Mouse (Mus musculus) embryonic facial prominence, embryonic 11.5 days (tissue): ENCODE measurements at regions not wholly inside any gene's neighbourhood (a gene's known extent, or its start where the extent isn't known, plus 50 kb on each side); places are given as distances from the start of the nearest gene placed in this dataset.
A peak's percentile ranks its signal among the peaks of the same experiment; 100 is the strongest.

Source experiments
- ATAC-seq: fragments of 200-750 bp; cut with Nextera tagmentation; replicated peaks from 2 replicates; pipeline ENCODE4 v1.8.0; 2017; ENCODE audit warnings: low read depth; ENCODE audit not compliant: insufficient number of reproducible peaks, low FRiP score, low TSS enrichment
- DNase-seq: peaks from one replicate; pipeline ENCODE4 v3.0.0-alpha.2; 2015; ENCODE audit warnings: low spot score
- H3K27ac ChIP-seq: fragments of 300-500 bp; sonication (generic); replicated peaks from 2 replicates; pipeline ENCODE4 v1.5.1; 2014; ENCODE audit warnings: mild to moderate bottlenecking, low read depth, low read length, control low read depth
- H3K27me3 ChIP-seq: fragments of 300-500 bp; sonication (generic); 2 replicates; pipeline ENCODE4 v1.6.1; 2014; ENCODE audit warnings: mild to moderate bottlenecking, low read length, moderate library complexity, mixed read lengths; ENCODE audit not compliant: control insufficient read depth, insufficient read depth
- H3K36me3 ChIP-seq: fragments of 300-500 bp; sonication (generic); replicated peaks from 2 replicates; pipeline ENCODE4 v1.6.1; 2014; ENCODE audit warnings: low read depth, mild to moderate bottlenecking, low read length, moderate library complexity, mixed read lengths; ENCODE audit not compliant: control insufficient read depth, insufficient read depth
- H3K4me1 ChIP-seq: fragments of 300-500 bp; sonication (generic); 2 replicates; pipeline ENCODE4 v1.6.1; 2014; ENCODE audit warnings: low read length, mixed read lengths; ENCODE audit not compliant: control insufficient read depth, insufficient read depth
- H3K4me2 ChIP-seq: fragments of 300-500 bp; sonication (generic); 2 replicates; pipeline ENCODE4 v1.6.1; 2014; ENCODE audit warnings: low read depth, mild to moderate bottlenecking, control low read depth, low read length, moderate library complexity
- H3K4me3 ChIP-seq: fragments of 300-500 bp; sonication (generic); 2 replicates; pipeline ENCODE4 v1.5.1; 2014; ENCODE audit warnings: low read depth, low read length, control low read depth
- H3K9ac ChIP-seq: fragments of 300-500 bp; sonication (generic); replicated peaks from 2 replicates; pipeline ENCODE4 v1.6.1; 2014; ENCODE audit warnings: mild to moderate bottlenecking, control low read depth, low read length
- H3K9me3 ChIP-seq: fragments of 300-500 bp; sonication (generic); replicated peaks from 2 replicates; pipeline ENCODE4 v1.6.1; 2016; ENCODE audit warnings: mild to moderate bottlenecking, low read length, inconsistent platforms, mixed read lengths; ENCODE audit not compliant: control insufficient read depth
- WGBS: fragments of 180-500 bp; shearing (Covaris S2); extraction: QIAGEN DNeasy Blood & Tissue Kit; methylation state at CpG from one replicate; pipeline ENCODE4 v1.1.7; 2014; 5-methylcytosine and 5-hydroxymethylcytosine counted together

GRCm38 (mm10) chr16:26302045-26302444, 69.6 kb downstream of the Cldn1 start:
- no peaks in the 10 kb centered on the region for H3K27me3 ChIP-seq
- no peak overlapping the region for H3K4me3 ChIP-seq
- no peak overlapping the region for H3K4me2 ChIP-seq
- H3K27ac ChIP-seq, result no peak overlapping the region
- H3K9me3 ChIP-seq, result no peaks in the 10 kb centered on the region
- no peaks in the 10 kb centered on the region for H3K4me1 ChIP-seq
- no peak for DNase-seq
- no peaks in the 10 kb centered on the region for H3K36me3 ChIP-seq
- ATAC-seq, result no peak
- no peak overlapping the region for H3K9ac ChIP-seq
- 73% methylated on average over 2 of the region's 2 CpGs for WGBS

- no peaks in the 10 kb centered on the region for H3K36me3 ChIP-seq
- ATAC-seq, result no peak
- no peaks in the 10 kb centered on the region for H3K9me3 ChIP-seq
- H3K27me3 ChIP-seq, result no peaks in the 10 kb centered on the region
- no peak overlapping the region for H3K27ac ChIP-seq
- H3K9ac ChIP-seq, result no peak overlapping the region
- H3K4me1 ChIP-seq, result no peaks in the 10 kb centered on the region
- no peak overlapping the region for H3K4me2 ChIP-seq
- WGBS, result 68% methylated on average over 2 of the region's 2 CpGs
- H3K4me3 ChIP-seq, result no peak overlapping the region
- DNase-seq, result no peak
Observed at GRCm38 (mm10) chr16:26291692-26292091, 79.9 kb downstream of the Cldn1 start.

DNA sequence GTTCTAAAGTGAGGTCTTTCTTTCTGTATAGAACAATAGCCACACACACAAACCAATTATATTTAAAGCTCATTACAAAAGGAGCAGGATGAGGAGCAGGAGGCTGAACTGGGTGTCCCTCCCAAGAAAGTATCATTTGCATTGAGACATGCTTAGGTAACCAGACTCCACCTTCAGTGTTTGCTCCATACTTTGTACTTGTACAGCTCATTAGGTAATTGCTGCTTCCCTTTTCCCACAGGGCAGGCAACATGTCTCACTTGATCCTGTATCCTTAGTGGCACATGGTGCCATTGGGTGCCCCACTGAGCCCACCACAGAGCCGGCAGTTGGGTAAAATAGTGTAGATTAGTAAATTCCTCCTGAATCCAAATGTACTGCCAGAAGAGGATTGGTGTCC, 86.0 kb downstream of the Cldn1 start:
- DNase-seq (no peak), ATAC-seq (no peak)
- Histone ChIP-seq H3K9ac (no peak overlapping the region), H3K4me3 (no peak overlapping the region), H3K27ac (no peak overlapping the region), H3K36me3 (no peaks in the 10 kb centered on the region), H3K27me3 (no peaks in the 10 kb centered on the region), H3K4me2 (no peak overlapping the region), H3K4me1 (no peaks in the 10 kb centered on the region), H3K9me3 (no peaks in the 10 kb centered on the region)
- 84% methylated on average over 1 of the region's 1 CpGs for WGBS

GRCm38 (mm10) chr16:26284713-26285112, 86.9 kb downstream of the Cldn1 start:
- ATAC-seq (no peak), DNase-seq (no peak)
- no peaks in the 10 kb centered on the region for H3K4me1 ChIP-seq
- H3K9ac ChIP-seq, result no peak overlapping the region
- no peak overlapping the region for H3K27ac ChIP-seq
- H3K4me3 ChIP-seq, result no peak overlapping the region
- no peaks in the 10 kb centered on the region for H3K9me3 ChIP-seq
- no peaks in the 10 kb centered on the region for H3K27me3 ChIP-seq
- H3K4me2 ChIP-seq, result no peak overlapping the region
- no peaks in the 10 kb centered on the region for H3K36me3 ChIP-seq
- whole genome bisulfite sequencing, result 86% methylated on average over 6 of the region's 6 CpGs

GRCm38 (mm10) chr16:26282418-26282817, 89.2 kb downstream of the Cldn1 start:
- H3K9me3 ChIP-seq, result no peaks in the 10 kb centered on the region
- H3K27ac ChIP-seq, result no peak overlapping the region
- H3K36me3 ChIP-seq, result no peaks in the 10 kb centered on the region
- no peak overlapping the region for H3K4me2 ChIP-seq
- no peak overlapping the region for H3K9ac ChIP-seq
- WGBS, result 36% methylated on average over 1 of the region's 1 CpGs
- no peaks in the 10 kb centered on the region for H3K4me1 ChIP-seq
- H3K27me3 ChIP-seq, result no peaks in the 10 kb centered on the region
- DNase-seq, result no peak
- no peak for ATAC-seq
- no peak overlapping the region for H3K4me3 ChIP-seq

GRCm38 (mm10) chr16:26281496-26281895, 90.1 kb downstream of the Cldn1 start:
- no peak overlapping the region for H3K4me2 ChIP-seq
- no peaks in the 10 kb centered on the region for H3K36me3 ChIP-seq
- H3K27me3 ChIP-seq, result no peaks in the 10 kb centered on the region
- ATAC-seq (no peak), DNase-seq (no peak)
- 82% methylated on average over 2 of the region's 2 CpGs for WGBS
- no peak overlapping the region for H3K4me3 ChIP-seq
- H3K27ac ChIP-seq, result no peak overlapping the region
- H3K4me1 ChIP-seq, result no peaks in the 10 kb centered on the region
- H3K9ac ChIP-seq, result no peak overlapping the region
- H3K9me3 ChIP-seq, result no peaks in the 10 kb centered on the region

DNA sequence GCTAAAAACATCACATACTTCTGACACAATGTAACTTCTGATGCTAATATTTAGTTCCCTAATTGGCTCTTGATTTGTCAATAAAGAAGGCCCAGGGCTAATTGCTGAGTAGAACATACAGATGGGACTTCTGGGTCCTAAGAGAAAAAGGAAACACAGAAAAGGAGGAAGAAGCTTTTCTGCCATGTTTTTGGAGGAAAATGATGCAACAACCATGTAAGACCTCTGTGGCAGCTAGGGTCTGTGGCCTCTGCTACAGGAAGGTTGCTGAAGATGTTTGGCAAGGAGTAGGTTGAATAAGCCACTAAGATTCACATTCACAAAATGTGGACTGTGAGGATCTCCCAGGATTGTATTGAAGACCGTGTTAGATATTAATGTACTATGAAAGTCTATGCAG, 94.9 kb downstream of the Cldn1 start:
- Histone ChIP-seq H3K9me3 (no peaks in the 10 kb centered on the region), H3K4me3 (no peak overlapping the region), H3K4me1 (no peaks in the 10 kb centered on the region), H3K36me3 (no peaks in the 10 kb centered on the region), H3K9ac (no peak overlapping the region), H3K27me3 (no peaks in the 10 kb centered on the region), H3K27ac (no peak overlapping the region), H3K4me2 (no peak overlapping the region)
- DNase-seq (no peak), ATAC-seq (no peak)
- WGBS, result 93% methylated on average over 1 of the region's 1 CpGs

- 67% methylated on average over 2 of the region's 2 CpGs for WGBS
- Histone ChIP-seq H3K4me3 (no peak overlapping the region), H3K4me2 (no peak overlapping the region), H3K27me3 (no peaks in the 10 kb centered on the region), H3K27ac (no peak overlapping the region), H3K4me1 (no peaks in the 10 kb centered on the region), H3K9ac (no peak overlapping the region), H3K36me3 (no peaks in the 10 kb centered on the region), H3K9me3 (no peaks in the 10 kb centered on the region)
- DNase-seq, result peak; percentile 22
- no peak for ATAC-seq
Observed at GRCm38 (mm10) chr16:26252824-26253223, 118.8 kb downstream of the Cldn1 start.
